Mouse (Mus musculus): ENCODE data around the gene Ccdc137. TPM values are rescaled to one million over a fixed set of nuclear protein-coding genes. Genes with fewer than 3 reads are reported as not detected.
A peak's percentile ranks its signal among the peaks of the same experiment; 100 is the strongest.
"Not testable (repeated sequence)": the region's sequence is repeated elsewhere in the genome, so short reads cannot be mapped to it uniquely, and the experiment has no call there.

The Ccdc137 gene
- 1 to 10 TPM; 5.5 to 6.8 TPM for total RNA-seq (2021)
- long read RNA-seq, experiment 1, transcript Ccdc137-201 (6 exons, 2,778 nt): major isoform, 11 of 13 reads
- long read RNA-seq, experiment 1, partial matches to known transcripts: 1 of 13 reads
- long read RNA-seq, experiment 1, other reads (novel, unspliced or antisense): 1 of 13 reads
- long read RNA-seq, experiment 2, partial matches to known transcripts: 0 of 3 reads
- long read RNA-seq, experiment 2, other reads (novel, unspliced or antisense): 0 of 3 reads

GRCm38 (mm10) chr11:120457772-120458751, at the start of gene Ccdc137, which contains the start of gene Oxld1:
Gene Ccdc137 (plus strand): TSS chr11:120458115.
Gene Oxld1 (minus strand): TSS chr11:120458068.
- peak; percentile 73 for DNase-seq

GRCm38 (mm10) chr11:120413621-120414020, 44.3 kb upstream of the Ccdc137 start:
- DNase-seq: not testable (repeated sequence)

DNA sequence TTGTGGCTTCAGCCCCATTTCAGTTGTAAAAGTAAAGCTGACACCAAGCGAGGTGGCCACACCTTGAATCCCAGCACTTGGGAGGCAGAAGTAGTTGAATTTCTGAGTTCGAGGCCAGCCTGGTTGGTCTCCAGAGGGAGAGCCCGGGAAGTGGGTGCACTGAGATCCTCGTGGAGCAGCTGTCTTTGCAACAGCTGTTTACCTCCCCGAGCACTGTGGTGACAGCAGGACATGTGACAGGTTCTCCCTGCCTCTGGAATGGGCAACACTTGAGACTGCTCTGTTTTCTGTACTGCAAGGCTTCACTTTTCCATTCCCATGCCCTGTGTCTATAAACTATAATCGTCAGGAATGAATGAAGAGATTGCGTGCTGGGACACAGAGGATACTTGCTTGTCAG, 40.1 kb upstream of the Ccdc137 start:
- no peak for DNase-seq

DNA sequence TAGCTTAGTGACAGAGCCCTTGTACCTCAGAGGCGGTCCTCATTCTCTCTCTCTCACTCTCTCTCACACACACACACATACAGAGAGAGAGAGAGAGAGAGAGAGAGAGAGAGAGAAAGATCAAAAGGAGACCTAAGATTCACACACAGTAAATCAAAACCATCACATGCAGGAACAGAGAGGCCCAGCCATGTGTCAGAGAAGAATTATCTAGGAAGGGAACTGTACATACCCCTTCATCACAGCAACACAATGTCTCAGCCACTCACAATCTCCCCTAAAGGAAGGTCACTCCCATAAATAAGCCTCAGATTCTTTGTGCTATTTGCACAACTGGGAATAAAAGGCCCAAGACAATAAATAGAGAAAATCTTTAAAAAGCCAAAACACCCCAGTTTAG, 39.3 kb upstream of the Ccdc137 start:
- no peak for DNase-seq

DNA sequence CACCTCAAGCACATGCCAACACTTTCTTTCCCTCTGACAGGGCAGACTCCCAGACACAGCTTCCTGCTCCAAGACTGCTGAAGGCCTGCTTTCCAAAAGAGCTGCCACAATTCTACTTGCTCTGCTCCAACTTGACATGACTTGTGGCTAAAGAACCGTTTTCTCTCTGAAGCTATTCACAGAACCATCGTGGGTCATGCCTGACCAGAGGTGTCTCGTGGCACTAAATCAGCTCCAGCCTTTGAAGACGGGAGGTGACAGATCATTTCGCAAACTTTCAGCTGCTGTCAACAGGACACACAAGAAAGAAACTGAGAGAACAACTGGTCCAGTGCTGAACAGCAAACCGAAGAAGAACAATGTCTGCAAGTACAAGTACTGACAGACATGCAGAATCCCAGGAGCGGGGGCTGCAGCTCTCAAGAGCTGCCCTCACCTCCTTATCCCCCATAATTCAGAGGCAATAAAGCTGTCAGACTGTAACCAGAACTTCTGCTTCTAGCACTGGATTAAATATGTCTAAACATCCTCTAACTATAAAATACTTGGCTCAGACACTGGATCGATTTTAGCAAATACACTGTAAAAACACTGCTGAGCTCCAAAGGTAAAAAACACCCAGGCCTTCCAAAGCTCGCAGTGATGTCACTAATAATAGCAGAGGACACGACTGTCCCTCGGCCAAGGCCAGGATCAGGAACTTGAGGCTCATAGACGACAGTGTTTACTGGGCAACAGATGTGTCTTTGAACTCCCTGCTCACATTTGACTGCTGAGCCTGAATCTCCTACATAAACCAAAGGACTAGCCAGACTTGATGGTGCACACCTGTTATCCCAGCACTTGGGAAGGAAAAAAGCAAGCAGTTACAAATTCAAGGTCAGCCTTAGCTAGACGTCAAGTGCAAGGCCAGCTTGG, 35.0 kb upstream of the Ccdc137 start:
- no peak for DNase-seq

GRCm38 (mm10) chr11:120423569-120424295, 34.2 kb upstream of the Ccdc137 start:
- peak; percentile 64 for DNase-seq

GRCm38 (mm10) chr11:120426727-120427126, 31.2 kb upstream of the Ccdc137 start:
- no peak for DNase-seq

DNA sequence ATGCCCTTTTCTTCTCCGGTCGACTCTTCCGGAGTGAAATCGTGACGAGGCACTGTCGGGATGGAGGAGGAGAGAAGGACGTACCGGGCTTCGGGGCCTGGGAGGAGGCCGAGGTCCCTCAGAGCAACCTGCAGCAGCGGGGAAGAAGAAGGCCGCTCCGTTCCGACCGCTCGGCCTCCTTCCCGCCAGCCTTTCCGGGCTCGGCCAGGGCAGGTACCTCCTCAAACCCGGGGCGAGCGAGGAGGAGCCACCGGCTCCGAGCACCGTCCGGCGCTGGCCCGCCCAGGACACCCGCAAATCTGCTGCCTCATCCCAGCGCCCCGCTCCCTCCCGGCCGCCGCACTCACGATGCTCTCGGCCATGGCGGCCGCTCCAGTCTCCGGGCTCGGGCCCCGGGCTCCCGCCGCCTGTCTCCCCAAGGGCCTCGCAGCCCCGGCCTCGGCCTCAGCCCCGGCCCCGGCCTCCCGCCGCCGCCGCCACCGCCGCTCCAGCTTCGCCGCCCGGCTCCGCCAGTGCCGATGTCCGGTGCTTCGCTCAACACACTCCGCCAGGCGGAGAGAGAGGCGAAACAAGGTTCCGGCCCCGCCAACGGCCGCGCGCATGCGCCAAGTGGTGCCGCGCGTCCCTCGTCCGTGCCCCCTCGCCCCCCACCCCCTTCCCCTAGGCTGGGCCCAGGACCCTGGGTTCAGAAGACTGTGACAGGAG, 20.6 kb upstream of the Ccdc137 start, which contains the start of gene Nploc4:
TSS of gene Nploc4 (minus strand) at position 557 of the 705 bp plus-strand sequence.
- peak; percentile 93 for DNase-seq

GRCm38 (mm10) chr11:120437857-120438385, 20.0 kb upstream of the Ccdc137 start:
- no peak for DNase-seq

GRCm38 (mm10) chr11:120442344-120442743, 15.6 kb upstream of the Ccdc137 start, which contains the start of gene Tspan10:
Gene Tspan10 (plus strand): TSS chr11:120442644.
- no peak for DNase-seq

DNA sequence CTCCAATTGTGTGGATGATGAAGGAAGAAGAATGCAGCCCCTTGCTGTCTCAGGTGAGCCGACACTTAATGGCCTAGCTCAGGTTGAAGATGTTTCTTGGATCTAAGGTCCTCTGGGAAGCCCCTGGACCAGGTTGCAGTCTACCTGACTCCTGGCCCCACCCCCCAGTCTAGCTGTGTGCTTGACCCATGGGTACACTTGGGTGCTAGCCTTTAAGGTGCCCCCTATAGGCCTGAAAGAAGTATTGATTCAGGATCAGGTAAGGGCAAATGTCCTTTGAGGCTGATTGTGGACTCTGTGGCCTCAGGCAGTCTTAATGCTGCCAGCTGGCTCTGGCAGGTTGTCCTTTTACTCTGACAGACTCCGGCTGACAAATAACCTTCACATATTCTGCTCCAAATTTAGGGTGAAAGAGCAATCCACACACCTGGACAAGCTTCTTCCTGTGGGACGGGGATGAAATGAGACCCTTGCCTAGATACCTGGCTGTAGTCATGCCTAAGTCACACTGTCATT, 15.1 kb upstream of the Ccdc137 start:
- DNase-seq: no peak

DNA sequence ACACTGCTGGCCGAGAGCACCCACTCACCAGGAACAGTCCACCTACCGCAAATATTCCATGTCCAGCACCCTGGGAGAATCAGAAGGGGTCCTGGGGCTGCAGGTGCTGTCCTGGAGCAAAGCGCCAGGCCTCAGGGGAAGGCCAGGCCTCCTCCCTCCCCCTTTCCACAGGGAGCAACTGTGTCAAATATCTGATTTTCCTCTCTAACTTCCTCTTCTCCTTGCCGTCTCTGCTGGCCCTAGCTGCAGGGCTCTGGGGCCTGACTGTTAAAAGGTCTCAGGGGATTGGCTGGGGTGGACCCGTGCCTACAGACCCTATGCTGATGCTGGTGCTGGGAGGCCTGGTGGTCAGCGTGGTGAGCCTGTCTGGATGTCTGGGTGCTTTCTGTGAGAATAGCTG, 13.8 kb upstream of the Ccdc137 start:
- DNase-seq: no peak

- DNase-seq: no peak
Observed at GRCm38 (mm10) chr11:120445475-120445874, 12.4 kb upstream of the Ccdc137 start.

DNA sequence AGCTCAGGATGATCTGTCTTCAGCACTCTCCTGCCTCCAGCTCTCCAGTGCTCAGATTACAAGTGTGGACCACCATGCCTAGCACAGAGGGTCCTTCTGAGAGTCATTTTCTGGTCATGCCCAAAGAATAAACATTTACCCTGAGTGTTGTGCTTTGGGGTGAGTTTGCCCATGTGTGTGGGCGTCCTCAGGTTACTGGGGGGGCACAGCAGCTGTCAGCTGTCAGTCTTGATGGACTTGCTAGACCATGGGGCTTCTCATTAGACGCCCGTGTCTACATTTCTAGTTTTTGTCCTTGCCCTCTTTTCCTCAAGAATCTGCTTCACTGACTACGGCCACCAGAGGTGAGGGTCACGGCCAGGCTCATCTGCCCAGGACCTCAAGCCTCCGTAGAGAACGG, 10.7 kb upstream of the Ccdc137 start:
- DNase-seq: no peak

DNA sequence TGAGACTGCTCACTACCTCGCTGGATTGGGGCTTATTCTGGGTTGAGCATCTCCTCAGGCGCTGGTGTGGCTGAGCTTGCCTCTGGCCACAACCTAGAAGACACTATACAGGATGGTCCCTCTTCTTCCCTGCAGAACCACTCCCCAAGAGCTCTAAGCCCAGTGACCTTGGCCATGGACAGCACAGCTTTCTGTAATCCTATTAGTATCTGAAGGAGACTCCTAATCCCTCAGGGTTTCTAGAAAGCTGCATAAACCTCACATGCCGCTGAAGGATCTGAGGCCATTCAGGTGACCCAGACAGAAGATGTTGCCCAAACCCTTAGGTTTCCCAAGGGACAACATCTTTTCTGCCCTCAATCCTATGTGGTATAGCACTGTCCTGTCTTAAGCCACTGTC, 5.7 kb upstream of the Ccdc137 start:
- DNase-seq: no peak

GRCm38 (mm10) chr11:120453306-120453705, 4.6 kb upstream of the Ccdc137 start, which contains the start of gene Pde6g:
Gene Pde6g (minus strand): TSS chr11:120453500.
- no peak for DNase-seq

DNA sequence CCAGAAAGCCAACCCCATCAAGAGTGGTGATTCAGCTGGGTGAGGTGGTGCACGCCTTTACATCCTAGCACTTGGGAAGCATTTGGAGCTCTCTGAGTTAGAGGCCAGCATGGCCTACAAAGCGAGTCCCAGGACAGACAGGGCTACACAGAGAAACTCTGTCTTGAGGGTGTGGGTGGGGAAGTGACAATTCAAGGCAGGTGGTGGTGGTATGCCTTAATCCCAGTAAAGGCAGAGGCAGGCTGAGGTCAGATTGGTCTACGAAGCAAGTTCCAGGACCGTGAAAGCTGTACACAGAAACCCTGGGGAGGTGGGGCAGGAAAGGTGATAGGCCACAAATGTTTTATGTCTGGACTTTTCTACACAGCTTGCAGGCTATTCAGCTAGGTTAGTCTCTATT, 3.0 kb upstream of the Ccdc137 start:
- DNase-seq: no peak

- DNase-seq: no peak
Observed at GRCm38 (mm10) chr11:120455413-120455812, 2.5 kb upstream of the Ccdc137 start.

DNA sequence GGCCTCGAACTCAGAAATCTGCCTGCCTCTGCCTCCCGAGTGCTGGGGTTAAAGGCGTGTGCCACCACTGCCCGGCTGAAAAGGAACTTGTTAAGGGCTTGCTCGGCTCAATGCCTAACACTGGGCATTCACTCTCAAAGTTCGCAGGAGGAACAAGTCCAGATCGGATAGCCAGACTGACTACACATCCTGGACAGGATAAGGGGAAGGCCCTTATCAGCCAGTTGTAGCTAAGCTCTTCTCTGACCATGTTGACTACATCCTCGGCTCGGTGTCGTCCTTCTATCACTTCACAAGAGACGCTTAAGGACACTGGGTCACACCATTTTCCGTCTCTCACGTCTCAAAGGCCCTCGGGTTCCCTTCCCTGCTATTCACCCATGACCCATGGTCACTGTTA, 545 bp upstream of the Ccdc137 start:
- DNase-seq: no peak
